Mouse (Mus musculus): ENCODE data around the gene Nav2. TPM values are rescaled to one million over a fixed set of nuclear protein-coding genes. Genes with fewer than 3 reads are reported as not detected.

Nav2 gene
- polyA plus RNA-seq, 1 experiment from 2014 or later: 10.1 TPM

GRCm38 (mm10) chr7:49084768-49085167 is 176.3 kb downstream of the Nav2 start:
- no peak for DNase-seq (ENCODE audit: low spot score)
- Histone ChIP-seq H3K9ac (ENCODE audit: low read depth, low read length) (no peak overlapping the region), H3K4me3 (replicated peaks; ENCODE audit: low read depth, low read length) (no peak overlapping the region), H3K27ac (no peak overlapping the region), H3K4me1 (replicated peaks; ENCODE audit: insufficient read depth, low read length) (no peaks in the 10 kb centered on the region), H3K36me3 (ENCODE audit: insufficient read depth, low read length) (no peaks in the 10 kb centered on the region), H3K4me2 (ENCODE audit: low read length) (no peak overlapping the region), H3K9me3 (replicated peaks; ENCODE audit: low read length) (no peaks in the 10 kb centered on the region), H3K27me3 (ENCODE audit: insufficient read depth, low read length) (no peaks in the 10 kb centered on the region)
- WGBS: 23% methylated on average over 8 of the region's 8 CpGs
- no peak for TF ChIP-seq CTCF (IDR thresholded peaks at IDR 0.05; ENCODE audit: low read depth)
- no peak for ATAC-seq (replicated peaks; ENCODE audit: low FRiP score, low read depth)

DNA sequence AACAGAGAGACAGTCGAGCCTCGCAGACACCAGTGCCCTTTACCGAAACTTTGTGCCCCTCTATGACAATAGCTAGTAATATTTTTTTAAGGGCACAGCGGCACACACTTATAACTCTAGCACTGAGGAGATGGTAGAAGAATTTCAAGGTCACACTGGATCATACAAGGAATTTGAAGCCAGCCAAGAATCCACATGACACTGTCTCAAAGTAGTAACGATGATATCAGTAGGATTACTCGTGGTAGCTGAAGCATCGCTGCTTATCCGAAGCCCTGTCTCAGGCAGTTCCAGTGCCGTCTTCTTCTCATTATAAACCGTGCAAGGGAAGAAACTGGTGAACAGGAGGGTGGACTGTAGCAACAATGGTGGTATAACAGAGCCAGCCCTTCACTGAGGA is 177.2 kb downstream of the Nav2 start:
- H3K4me3 ChIP-seq (replicated peaks; ENCODE audit: low read depth, low read length): no peak overlapping the region
- no peaks in the 10 kb centered on the region for H3K36me3 ChIP-seq (ENCODE audit: insufficient read depth, low read length)
- H3K9me3 ChIP-seq (replicated peaks; ENCODE audit: low read length): no peaks in the 10 kb centered on the region
- H3K4me1 ChIP-seq (replicated peaks; ENCODE audit: insufficient read depth, low read length): no peaks in the 10 kb centered on the region
- no peaks in the 10 kb centered on the region for H3K27me3 ChIP-seq (ENCODE audit: insufficient read depth, low read length)
- no peak overlapping the region for H3K9ac ChIP-seq (ENCODE audit: low read depth, low read length)
- no peak overlapping the region for H3K27ac ChIP-seq
- WGBS: 70% methylated on average over 10 of the region's 10 CpGs
- H3K4me2 ChIP-seq (ENCODE audit: low read length): no peak overlapping the region
- no peak for TF ChIP-seq CTCF (IDR thresholded peaks at IDR 0.05; ENCODE audit: low read depth)
- no peak for DNase-seq (ENCODE audit: low spot score)
- ATAC-seq (replicated peaks; ENCODE audit: low FRiP score, low read depth): no peak

DNA sequence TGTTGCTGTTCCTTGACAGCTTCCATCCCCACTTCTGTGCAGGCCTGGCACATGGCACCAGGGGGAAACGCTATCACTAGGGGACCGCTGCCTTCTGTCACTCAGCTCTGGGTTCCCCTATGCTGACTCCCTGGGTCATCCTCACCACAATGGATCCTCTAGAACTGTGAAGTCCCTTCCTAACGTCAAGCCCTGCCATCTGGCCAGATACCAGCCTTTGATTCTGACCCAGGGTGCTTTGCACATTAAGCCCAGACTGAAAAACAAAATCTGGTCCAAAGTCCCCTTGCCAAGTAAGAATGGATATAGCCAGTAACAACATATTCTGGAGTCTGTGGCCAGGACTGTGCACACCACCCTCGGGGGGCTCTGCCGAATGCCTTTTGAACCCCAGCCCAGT is 178.6 kb downstream of the Nav2 start:
- Histone ChIP-seq H3K27me3 (ENCODE audit: insufficient read depth, low read length) (no peaks in the 10 kb centered on the region), H3K9ac (ENCODE audit: low read depth, low read length) (no peak overlapping the region), H3K4me2 (ENCODE audit: low read length) (no peak overlapping the region), H3K36me3 (ENCODE audit: insufficient read depth, low read length) (no peaks in the 10 kb centered on the region), H3K4me3 (replicated peaks; ENCODE audit: low read depth, low read length) (no peak overlapping the region), H3K9me3 (replicated peaks; ENCODE audit: low read length) (no peaks in the 10 kb centered on the region), H3K4me1 (replicated peaks; ENCODE audit: insufficient read depth, low read length) (no peaks in the 10 kb centered on the region), H3K27ac (no peak overlapping the region)
- DNase-seq (ENCODE audit: low spot score): no peak
- no peak for ATAC-seq (replicated peaks; ENCODE audit: low FRiP score, low read depth)
- no peak for TF ChIP-seq CTCF (IDR thresholded peaks at IDR 0.05; ENCODE audit: low read depth)
- WGBS: 79% methylated on average over 5 of the region's 5 CpGs

- H3K36me3 ChIP-seq (ENCODE audit: insufficient read depth, low read length): no peaks in the 10 kb centered on the region
- no peak overlapping the region for H3K9ac ChIP-seq (ENCODE audit: low read depth, low read length)
- no peak overlapping the region for H3K4me2 ChIP-seq (ENCODE audit: low read length)
- no peak overlapping the region for H3K4me3 ChIP-seq (replicated peaks; ENCODE audit: low read depth, low read length)
- no peak overlapping the region for H3K27ac ChIP-seq
- H3K27me3 ChIP-seq (ENCODE audit: insufficient read depth, low read length): no peaks in the 10 kb centered on the region
- no peaks in the 10 kb centered on the region for H3K9me3 ChIP-seq (replicated peaks; ENCODE audit: low read length)
- no peak for TF ChIP-seq CTCF (IDR thresholded peaks at IDR 0.05; ENCODE audit: low read depth)
- WGBS: 33% methylated on average over 15 of the region's 15 CpGs
- no peaks in the 10 kb centered on the region for H3K4me1 ChIP-seq (replicated peaks; ENCODE audit: insufficient read depth, low read length)
- ATAC-seq (replicated peaks; ENCODE audit: low FRiP score, low read depth) (peak; percentile 75), DNase-seq (ENCODE audit: low spot score) (no peak)
These were observed 179.8 kb downstream of the Nav2 start for GRCm38 (mm10) chr7:49088198-49088912.

DNA sequence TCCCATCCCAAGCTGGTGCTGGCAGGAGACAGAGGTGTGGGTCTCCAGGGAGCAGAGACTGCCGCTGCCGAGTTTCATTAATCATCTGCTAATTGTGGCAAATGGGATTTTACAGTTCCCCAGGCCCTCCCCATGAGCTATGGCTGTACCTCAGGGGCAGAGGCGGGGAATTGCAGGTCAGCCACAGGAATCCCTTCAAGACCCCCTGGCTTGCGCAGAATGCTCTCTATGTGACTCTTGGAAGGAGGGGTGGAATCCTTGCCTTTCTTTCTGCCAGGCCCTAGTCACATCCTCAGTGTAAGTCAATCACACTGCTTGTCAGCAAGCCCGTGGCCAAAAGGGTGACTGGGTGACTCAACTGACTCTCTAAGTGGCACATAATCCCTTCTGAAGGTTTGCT is 182.9 kb downstream of the Nav2 start:
- WGBS: 29% methylated on average over 5 of the region's 5 CpGs
- ATAC-seq (replicated peaks; ENCODE audit: low FRiP score, low read depth): no peak
- Histone ChIP-seq H3K27me3 (ENCODE audit: insufficient read depth, low read length) (no peaks in the 10 kb centered on the region), H3K4me2 (ENCODE audit: low read length) (no peak overlapping the region), H3K9me3 (replicated peaks; ENCODE audit: low read length) (no peaks in the 10 kb centered on the region), H3K27ac (no peak overlapping the region), H3K36me3 (ENCODE audit: insufficient read depth, low read length) (no peaks in the 10 kb centered on the region), H3K4me1 (replicated peaks; ENCODE audit: insufficient read depth, low read length) (no peaks in the 10 kb centered on the region), H3K9ac (ENCODE audit: low read depth, low read length) (no peak overlapping the region), H3K4me3 (replicated peaks; ENCODE audit: low read depth, low read length) (no peak overlapping the region)
- no peak for TF ChIP-seq CTCF (IDR thresholded peaks at IDR 0.05; ENCODE audit: low read depth)
- DNase-seq (ENCODE audit: low spot score): no peak

- Histone ChIP-seq H3K36me3 (ENCODE audit: insufficient read depth, low read length) (no peaks in the 10 kb centered on the region), H3K4me3 (replicated peaks; ENCODE audit: low read depth, low read length) (no peak overlapping the region), H3K27me3 (ENCODE audit: insufficient read depth, low read length) (no peaks in the 10 kb centered on the region), H3K9ac (ENCODE audit: low read depth, low read length) (no peak overlapping the region), H3K27ac (no peak overlapping the region), H3K9me3 (replicated peaks; ENCODE audit: low read length) (no peaks in the 10 kb centered on the region), H3K4me1 (replicated peaks; ENCODE audit: insufficient read depth, low read length) (no peaks in the 10 kb centered on the region), H3K4me2 (ENCODE audit: low read length) (no peak overlapping the region)
- no peak for DNase-seq (ENCODE audit: low spot score)
- 66% methylated on average over 5 of the region's 5 CpGs for WGBS
- peak; percentile 28; the same call in 1 of the 2 replicates for TF ChIP-seq CTCF (IDR thresholded peaks at IDR 0.05; ENCODE audit: low read depth)
- ATAC-seq (replicated peaks; ENCODE audit: low FRiP score, low read depth): no peak
These were observed 183.4 kb downstream of the Nav2 start for GRCm38 (mm10) chr7:49091921-49092320.

- no peak overlapping the region for H3K9ac ChIP-seq (ENCODE audit: low read depth, low read length)
- H3K4me3 ChIP-seq (replicated peaks; ENCODE audit: low read depth, low read length): no peak overlapping the region
- ATAC-seq (replicated peaks; ENCODE audit: low FRiP score, low read depth): no peak
- no peak for DNase-seq (ENCODE audit: low spot score)
- H3K4me2 ChIP-seq (ENCODE audit: low read length): no peak overlapping the region
- WGBS: 66% methylated on average over 6 of the region's 6 CpGs
- H3K27me3 ChIP-seq (ENCODE audit: insufficient read depth, low read length): no peaks in the 10 kb centered on the region
- no peaks in the 10 kb centered on the region for H3K9me3 ChIP-seq (replicated peaks; ENCODE audit: low read length)
- no peaks in the 10 kb centered on the region for H3K4me1 ChIP-seq (replicated peaks; ENCODE audit: insufficient read depth, low read length)
- H3K36me3 ChIP-seq (ENCODE audit: insufficient read depth, low read length): no peaks in the 10 kb centered on the region
- no peak overlapping the region for H3K27ac ChIP-seq
- no peak for TF ChIP-seq CTCF (IDR thresholded peaks at IDR 0.05; ENCODE audit: low read depth)
These were observed 185.1 kb downstream of the Nav2 start for GRCm38 (mm10) chr7:49093596-49093995.
